Mouse (Mus musculus): ENCODE results near the gene Taco1.
"Not testable (repeated sequence)": the region's sequence is repeated elsewhere in the genome, so short reads cannot be mapped to it uniquely, and the experiment has no call there.

Gene Taco1

GRCm38 (mm10) chr11:106065923-106066571, at the start of gene Taco1:
Taco1 (plus strand) TSS chr11:106066061.
- peak; percentile 98 for DNase-seq

GRCm38 (mm10) chr11:106016440-106016839, 49.4 kb upstream of the Taco1 start:
- no peak for DNase-seq

- no peak for DNase-seq
Measured at GRCm38 (mm10) chr11:106020051-106020763, 45.7 kb upstream of the Taco1 start.

GRCm38 (mm10) chr11:106025774-106026173, 40.1 kb upstream of the Taco1 start:
- DNase-seq = no peak

GRCm38 (mm10) chr11:106026465-106027151, 39.3 kb upstream of the Taco1 start:
- peak; percentile 70 for DNase-seq

GRCm38 (mm10) chr11:106027607-106028006, 38.3 kb upstream of the Taco1 start:
- no peak for DNase-seq

- not testable (repeated sequence) for DNase-seq
Measured at GRCm38 (mm10) chr11:106032074-106032473, 33.8 kb upstream of the Taco1 start.

GRCm38 (mm10) chr11:106033491-106033919, 32.4 kb upstream of the Taco1 start:
- peak; percentile 53 for DNase-seq

GRCm38 (mm10) chr11:106034986-106035385, 30.9 kb upstream of the Taco1 start:
- no peak for DNase-seq

- peak; percentile 98 for DNase-seq
Measured at GRCm38 (mm10) chr11:106036548-106037417, 29.1 kb upstream of the Taco1 start, which contains the start of gene Dcaf7. Dcaf7 (plus strand) TSS chr11:106036872.

GRCm38 (mm10) chr11:106037418-106037751, 28.5 kb upstream of the Taco1 start:
- peak; percentile 70 for DNase-seq

- DNase-seq = no peak
Measured at GRCm38 (mm10) chr11:106044349-106044748, 21.5 kb upstream of the Taco1 start.

- no peak for DNase-seq
Measured at GRCm38 (mm10) chr11:106045256-106045655, 20.6 kb upstream of the Taco1 start.

- no peak for DNase-seq
Measured at GRCm38 (mm10) chr11:106045780-106046179, 20.1 kb upstream of the Taco1 start.

- no peak for DNase-seq
Measured at GRCm38 (mm10) chr11:106046584-106046983, 19.3 kb upstream of the Taco1 start.

GRCm38 (mm10) chr11:106053921-106054320, 11.9 kb upstream of the Taco1 start:
- no peak for DNase-seq

- DNase-seq = no peak
Measured at GRCm38 (mm10) chr11:106054600-106054999, 11.3 kb upstream of the Taco1 start.

GRCm38 (mm10) chr11:106055341-106055740, 10.5 kb upstream of the Taco1 start:
- DNase-seq = no peak

- no peak for DNase-seq
Measured at GRCm38 (mm10) chr11:106056819-106057491, 8.9 kb upstream of the Taco1 start.

- no peak for DNase-seq
Measured at GRCm38 (mm10) chr11:106058020-106058419, 7.8 kb upstream of the Taco1 start.

- no peak for DNase-seq
Measured at GRCm38 (mm10) chr11:106060549-106060948, 5.3 kb upstream of the Taco1 start.

- DNase-seq = no peak
Measured at GRCm38 (mm10) chr11:106061311-106061710, 4.5 kb upstream of the Taco1 start.

Data from lung, postnatal 10 days (tissue).